Mouse (Mus musculus) neural tube, embryonic 14.5 days (tissue): ENCODE measurements at regions not wholly inside any gene's neighbourhood (a gene's known extent, or its start where the extent isn't known, plus 50 kb on each side); places are given as distances from the start of the nearest gene placed in this dataset.

Experiments
- ATAC-seq: fragments of 200-750 bp; cut with Nextera tagmentation; 2 replicates; pipeline ENCODE4 v1.8.0; 2017; ENCODE audit warnings: low read depth, mild to moderate bottlenecking, moderate TSS enrichment, moderate library complexity
- H3K27ac ChIP-seq: fragments of 300-500 bp; sonication (generic); 2 replicates; pipeline ENCODE4 v1.5.1; 2014; ENCODE audit warnings: low read depth, mild to moderate bottlenecking, control low read depth, low read length, moderate library complexity, mixed read lengths
- H3K27me3 ChIP-seq: fragments of 300-500 bp; sonication (generic); 2 replicates; pipeline ENCODE4 v1.6.1; 2014; ENCODE audit warnings: low read length; ENCODE audit not compliant: control insufficient read depth, insufficient read depth
- H3K36me3 ChIP-seq: fragments of 300-500 bp; sonication (generic); 2 replicates; pipeline ENCODE4 v1.6.1; 2014; ENCODE audit warnings: low read length, mixed read lengths; ENCODE audit not compliant: control insufficient read depth, insufficient read depth
- H3K4me1 ChIP-seq: fragments of 300-500 bp; sonication (generic); 2 replicates; pipeline ENCODE4 v1.6.1; 2014; ENCODE audit warnings: low read length; ENCODE audit not compliant: control insufficient read depth, insufficient read depth
- H3K4me2 ChIP-seq: fragments of 300-500 bp; sonication (generic); 2 replicates; pipeline ENCODE4 v1.6.1; 2014; ENCODE audit warnings: mild to moderate bottlenecking, low read depth, low read length, control low read depth
- H3K4me3 ChIP-seq: fragments of 300-500 bp; sonication (generic); 2 replicates; pipeline ENCODE4 v1.5.1; 2014; ENCODE audit warnings: low read depth, low read length, control low read depth, mixed read lengths
- H3K9ac ChIP-seq: fragments of 300-500 bp; sonication (generic); replicated peaks from 2 replicates; pipeline ENCODE4 v1.6.1; 2014; ENCODE audit warnings: low read depth, mild to moderate bottlenecking, control low read depth, low read length, mixed read lengths
- H3K9me3 ChIP-seq: fragments of 300-500 bp; sonication (generic); 2 replicates; pipeline ENCODE4 v1.6.1; 2016; ENCODE audit warnings: low read length; ENCODE audit not compliant: control insufficient read depth
- WGBS: fragments of 180-500 bp; shearing (Covaris S2); extraction: QIAGEN DNeasy Blood & Tissue Kit; methylation state at CpG from one replicate; pipeline ENCODE4 v1.1.7; 2014; 5-methylcytosine and 5-hydroxymethylcytosine counted together

DNA sequence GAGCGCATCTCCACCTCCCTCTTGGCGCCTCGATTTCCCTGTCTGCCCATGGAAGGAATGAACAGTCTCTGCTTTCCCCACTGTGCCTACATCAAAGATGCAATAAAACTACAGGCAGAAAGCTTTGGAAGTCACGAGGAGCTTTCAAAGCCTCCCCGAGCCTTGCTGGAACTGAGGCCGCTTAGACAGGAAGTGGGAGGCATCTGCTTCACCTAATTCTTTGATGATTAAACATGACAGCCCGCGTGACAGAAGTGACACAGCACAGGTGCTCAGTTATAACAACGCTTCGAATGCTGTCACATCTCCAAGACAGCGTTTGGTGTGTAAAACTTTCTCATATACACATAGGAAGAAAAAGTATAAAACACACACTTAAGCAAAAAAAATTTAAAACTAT, 85.7 kb downstream of the Asb1 start:
- Histone ChIP-seq H3K4me1 (no peaks in the 10 kb centered on the region), H3K4me2 (no peak overlapping the region), H3K4me3 (no peak overlapping the region), H3K9ac (no peak overlapping the region), H3K36me3 (no peaks in the 10 kb centered on the region), H3K27me3 (no peaks in the 10 kb centered on the region), H3K9me3 (no peaks in the 10 kb centered on the region), H3K27ac (no peak overlapping the region)
- 67% methylated on average over 11 of the region's 11 CpGs for WGBS
- ATAC-seq: no peak

- Histone ChIP-seq H3K4me3 (no peak overlapping the region), H3K9ac (no peak overlapping the region), H3K4me2 (no peak overlapping the region), H3K4me1 (no peaks in the 10 kb centered on the region), H3K36me3 (no peaks in the 10 kb centered on the region), H3K27me3 (no peaks in the 10 kb centered on the region), H3K27ac (no peak overlapping the region), H3K9me3 (no peaks in the 10 kb centered on the region)
- WGBS: 57% methylated on average over 12 of the region's 12 CpGs
- ATAC-seq: no peak
Observed at GRCm38 (mm10) chr1:91630206-91630605, 89.9 kb downstream of the Asb1 start.

DNA sequence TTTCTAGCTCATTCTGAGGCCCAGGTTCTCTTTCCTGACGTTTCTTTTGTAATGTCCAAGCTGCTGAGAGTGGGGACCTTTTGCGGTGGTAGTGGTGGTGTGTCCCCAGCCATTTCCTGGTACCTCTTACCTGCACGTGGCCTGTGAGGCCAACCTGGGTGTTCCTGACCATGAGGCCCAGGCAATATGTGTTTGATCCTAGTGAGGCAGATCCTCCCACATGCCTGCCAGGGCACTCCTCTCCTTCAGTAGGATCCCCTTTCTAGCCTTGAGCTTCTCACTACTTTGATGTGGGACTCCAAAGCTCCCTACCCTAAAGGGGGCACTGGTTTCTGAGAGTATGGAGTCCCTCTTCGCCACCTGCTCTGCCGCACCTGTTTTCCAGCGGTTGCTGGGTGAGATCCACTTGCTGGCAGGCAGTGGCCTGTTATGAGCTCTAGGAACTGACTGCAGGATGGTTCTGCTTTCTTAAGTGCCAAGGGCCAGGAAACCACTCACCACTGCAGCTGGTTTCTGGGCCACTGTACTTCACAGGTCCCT, 90.6 kb downstream of the Asb1 start:
- Histone ChIP-seq H3K4me3 (no peak overlapping the region), H3K27me3 (no peaks in the 10 kb centered on the region), H3K9ac (no peak overlapping the region), H3K9me3 (no peaks in the 10 kb centered on the region), H3K36me3 (no peaks in the 10 kb centered on the region), H3K4me2 (no peak overlapping the region), H3K27ac (no peak overlapping the region), H3K4me1 (no peaks in the 10 kb centered on the region)
- WGBS: 80% methylated on average over 6 of the region's 6 CpGs
- ATAC-seq: no peak

DNA sequence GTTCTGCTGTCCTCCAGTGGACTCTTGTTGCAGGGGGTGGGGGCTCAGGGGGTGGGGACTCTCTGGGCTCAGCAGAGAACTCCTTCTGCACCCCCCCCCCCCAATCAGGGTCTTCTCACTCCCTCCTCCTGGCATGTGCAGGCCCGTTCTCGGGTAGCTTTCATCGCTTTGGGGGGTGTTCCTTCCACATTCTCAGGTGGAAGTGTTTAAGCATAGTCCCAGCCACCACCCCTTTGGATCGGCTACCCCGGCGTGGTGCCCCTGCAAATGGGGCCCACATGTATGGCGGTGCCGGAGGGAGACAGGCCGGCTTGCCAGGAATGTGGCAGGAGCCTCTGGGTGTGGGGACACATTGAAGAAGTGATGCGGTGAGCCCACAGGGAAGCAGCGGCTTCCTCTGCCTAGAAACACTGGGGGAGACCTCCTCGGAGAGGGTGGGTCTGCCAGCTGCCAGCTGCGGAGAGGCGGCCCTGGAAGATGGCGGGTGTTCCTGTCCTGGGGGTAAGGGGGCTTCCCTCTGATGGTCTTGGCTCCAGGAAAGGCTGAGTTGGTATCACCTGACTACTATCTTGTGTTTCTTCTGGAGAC, 92.7 kb downstream of the Asb1 start:
- Histone ChIP-seq H3K4me1 (no peaks in the 10 kb centered on the region), H3K9me3 (no peaks in the 10 kb centered on the region), H3K27ac (no peak overlapping the region), H3K4me2 (no peak overlapping the region), H3K4me3 (no peak overlapping the region), H3K9ac (no peak overlapping the region), H3K36me3 (no peaks in the 10 kb centered on the region), H3K27me3 (no peaks in the 10 kb centered on the region)
- WGBS: 92% methylated on average over 15 of the region's 15 CpGs
- ATAC-seq: no peak

- no peak for ATAC-seq
- Histone ChIP-seq H3K4me1 (no peaks in the 10 kb centered on the region), H3K27ac (no peak overlapping the region), H3K27me3 (no peaks in the 10 kb centered on the region), H3K36me3 (no peaks in the 10 kb centered on the region), H3K9me3 (no peaks in the 10 kb centered on the region), H3K9ac (no peak overlapping the region), H3K4me2 (no peak overlapping the region), H3K4me3 (no peak overlapping the region)
- 90% methylated on average over 2 of the region's 2 CpGs for WGBS
Observed at GRCm38 (mm10) chr1:91636571-91636970, 96.2 kb downstream of the Asb1 start.

DNA sequence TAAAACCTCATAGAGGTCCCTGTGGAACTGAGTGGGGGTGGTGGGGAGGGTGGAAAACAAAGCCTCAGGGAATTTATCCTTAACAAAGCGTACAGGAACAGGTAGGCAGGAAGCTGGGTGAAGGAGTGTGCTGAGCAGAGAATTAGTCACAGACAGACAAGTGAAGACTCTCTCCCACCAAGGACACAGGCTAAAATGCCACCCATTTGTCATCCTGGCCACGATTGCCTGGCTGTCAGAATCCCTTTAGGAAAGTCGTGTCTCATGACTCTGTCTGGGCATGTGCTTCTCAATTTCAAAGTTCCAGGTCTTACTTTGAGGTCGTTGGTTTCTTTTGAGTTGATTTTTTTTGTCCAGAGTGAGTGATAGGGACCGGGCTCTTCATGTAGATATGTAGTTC, 100.2 kb downstream of the Asb1 start:
- no peak for ATAC-seq
- no peak overlapping the region for H3K27ac ChIP-seq
- H3K9me3 ChIP-seq: no peaks in the 10 kb centered on the region
- 66% methylated on average over 5 of the region's 5 CpGs for WGBS
- H3K27me3 ChIP-seq: no peaks in the 10 kb centered on the region
- H3K9ac ChIP-seq: no peak overlapping the region
- H3K4me3 ChIP-seq: no peak overlapping the region
- H3K36me3 ChIP-seq: no peaks in the 10 kb centered on the region
- H3K4me1 ChIP-seq: no peaks in the 10 kb centered on the region
- no peak overlapping the region for H3K4me2 ChIP-seq

DNA sequence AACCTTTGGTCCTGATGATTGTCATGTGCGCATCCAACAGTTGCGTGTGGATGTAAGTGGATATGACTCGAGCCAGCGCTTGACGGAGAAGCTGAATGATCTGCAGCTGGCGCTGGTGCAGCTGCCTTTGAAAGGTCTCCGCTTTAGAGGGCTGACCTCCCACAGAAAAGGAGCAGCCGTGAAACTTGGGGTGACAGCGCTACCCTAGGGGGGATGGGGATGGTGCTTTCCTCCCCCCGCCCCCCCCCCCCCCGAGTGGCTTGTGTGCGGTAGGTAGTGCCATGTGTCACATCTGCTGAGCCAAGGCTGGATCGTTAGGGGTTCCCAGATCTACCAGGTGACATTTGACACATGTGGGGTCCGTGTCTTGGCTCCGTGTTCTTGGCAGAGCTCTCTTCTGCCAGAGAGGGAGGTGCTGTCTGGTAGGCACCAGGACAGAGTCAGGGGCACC, 118.7 kb downstream of the Asb1 start:
- H3K9ac ChIP-seq: no peak overlapping the region
- H3K9me3 ChIP-seq: no peaks in the 10 kb centered on the region
- no peaks in the 10 kb centered on the region for H3K27me3 ChIP-seq
- WGBS: 89% methylated on average over 13 of the region's 15 CpGs
- H3K4me3 ChIP-seq: no peak overlapping the region
- H3K27ac ChIP-seq: no peak overlapping the region
- ATAC-seq: no peak
- no peaks in the 10 kb centered on the region for H3K4me1 ChIP-seq
- no peaks in the 10 kb centered on the region for H3K36me3 ChIP-seq
- no peak overlapping the region for H3K4me2 ChIP-seq

GRCm38 (mm10) chr1:91659486-91659885, 119.1 kb downstream of the Asb1 start:
- H3K27ac ChIP-seq: no peak overlapping the region
- ATAC-seq: no peak
- H3K27me3 ChIP-seq: no peaks in the 10 kb centered on the region
- no peak overlapping the region for H3K4me3 ChIP-seq
- no peaks in the 10 kb centered on the region for H3K4me1 ChIP-seq
- WGBS: 87% methylated on average over 8 of the region's 8 CpGs
- no peak overlapping the region for H3K9ac ChIP-seq
- H3K36me3 ChIP-seq: no peaks in the 10 kb centered on the region
- H3K4me2 ChIP-seq: no peak overlapping the region
- no peaks in the 10 kb centered on the region for H3K9me3 ChIP-seq

GRCm38 (mm10) chr1:91663289-91663688, 122.9 kb downstream of the Asb1 start:
- no peak overlapping the region for H3K9ac ChIP-seq
- H3K9me3 ChIP-seq: no peaks in the 10 kb centered on the region
- ATAC-seq: no peak
- H3K27me3 ChIP-seq: no peaks in the 10 kb centered on the region
- H3K27ac ChIP-seq: no peak overlapping the region
- H3K4me2 ChIP-seq: no peak overlapping the region
- no peaks in the 10 kb centered on the region for H3K36me3 ChIP-seq
- H3K4me1 ChIP-seq: no peaks in the 10 kb centered on the region
- no peak overlapping the region for H3K4me3 ChIP-seq
- WGBS: 98% methylated on average over 2 of the region's 2 CpGs
